In genomic region chr14:105668969-105669368, GRCm38 (mm10) we compare ENCODE assay signal across 8 mouse cellular contexts.
DNase-seq lines count a peak whose midpoint lies in the region; ATAC-seq lines count a peak whose summit lies in the region.

No protein-coding gene starts in this region.

- peak overlapping the region; percentile 11; the same call in 1 of the 2 replicates for H3K4me3 ChIP-seq in hindbrain, embryonic 15.5 days
- H3K4me3 ChIP-seq in megakaryocyte, embryonic 14.5 days (replicated peaks) = peak overlapping the region; percentile 7

- peak overlapping the region; percentile 44 for H3K4me2 ChIP-seq in hindbrain, embryonic 15.5 days

- no peaks in the 10 kb centered on the region for H3K36me3 ChIP-seq in hindbrain, embryonic 15.5 days
- H3K36me3 ChIP-seq in megakaryocyte, embryonic 14.5 days (replicated peaks; ENCODE audit: low read length) = no peaks in the 10 kb centered on the region

- no peak overlapping the region for H3K9ac ChIP-seq in hindbrain, embryonic 15.5 days

- no peaks in the 10 kb centered on the region for H3K9me3 ChIP-seq in hindbrain, embryonic 15.5 days
- peaks cover 14% of the 10 kb centered on the region for H3K9me3 ChIP-seq in megakaryocyte, embryonic 14.5 days

- H3K27ac ChIP-seq in hindbrain, embryonic 15.5 days (replicated peaks) = peak overlapping the region; percentile 59

- peak; percentile 79 for ATAC-seq in hindbrain, embryonic 15.5 days (ENCODE audit: low FRiP score, low read depth)

- DNase-seq in lung, postnatal 36 days = peak; percentile 10
- no peak for DNase-seq in lung, adult 18-20 months
- peak; percentile 34 for DNase-seq in c-Kit-positive CD71-negative TER-119-negative erythroid progenitor cells, embryonic 14.5 days (ENCODE audit: low read depth)
- peak; percentile 71 to 85 for DNase-seq in frontal cortex, postnatal 14 days (ENCODE audit: low spot score in 2 of 2)
- peak; percentile 9 to 14 for DNase-seq in thymus, postnatal 36 days
- no peak for DNase-seq in spleen, postnatal 14 days (ENCODE audit: low spot score in 2 of 2)

- no peaks in the 10 kb centered on the region for H3K27me3 ChIP-seq in hindbrain, embryonic 15.5 days
- no peaks in the 10 kb centered on the region for H3K27me3 ChIP-seq in megakaryocyte, embryonic 14.5 days (replicated peaks)

- WGBS in hindbrain, embryonic 15.5 days = 15% methylated on average over 11 of the region's 11 CpGs

- H3K4me1 ChIP-seq in hindbrain, embryonic 15.5 days (replicated peaks) = peaks cover 14% of the 10 kb centered on the region
- peaks cover 3% of the 10 kb centered on the region for H3K4me1 ChIP-seq in megakaryocyte, embryonic 14.5 days

Comparison
In these comparisons a context has a peak if more than half of its experiments do, and no peak if none do; other contexts are left out.
1. DNase-seq: peak in lung, postnatal 36 days (single experiment), c-Kit-positive CD71-negative TER-119-negative erythroid progenitor cells, embryonic 14.5 days (single experiment), frontal cortex, postnatal 14 days (2 of 2) and thymus, postnatal 36 days (2 of 2); none in lung, adult 18-20 months (0 of 2) and spleen, postnatal 14 days (0 of 2).